Mouse (Mus musculus): ENCODE measurements around the gene Mras.

GRCm38 (mm10) chr9:99424574-99424863 lies 12.7 kb downstream of the Mras start:
- TF ChIP-seq POLR2A (IDR thresholded peaks at IDR 0.05; ENCODE audit: insufficient read depth, low read length) = no peak
- no peak for TF ChIP-seq CTCF (IDR thresholded peaks at IDR 0.05; ENCODE audit: low read depth, low read length)

All from ES-Bruce4 (cell line).